Mouse (Mus musculus) embryonic facial prominence, embryonic 15.5 days (tissue): ENCODE measurements at regions not wholly inside any gene's neighbourhood (a gene's known extent, or its start where the extent isn't known, plus 50 kb on each side); places are given as distances from the start of the nearest gene placed in this dataset.

Source experiments
- ATAC-seq: fragments of 200-750 bp; cut with Nextera tagmentation; 2 replicates; pipeline ENCODE4 v1.8.0; 2017; ENCODE audit warnings: low read depth, moderate TSS enrichment; ENCODE audit not compliant: insufficient number of reproducible peaks, low FRiP score, low TSS enrichment
- H3K27ac ChIP-seq: fragments of 300-500 bp; sonication (generic); replicated peaks from 2 replicates; pipeline ENCODE4 v1.5.1; 2015; ENCODE audit warnings: mild to moderate bottlenecking, inconsistent platforms
- H3K27me3 ChIP-seq: fragments of 300-500 bp; sonication (generic); 2 replicates; pipeline ENCODE4 v1.6.1; 2015; ENCODE audit warnings: inconsistent platforms
- H3K36me3 ChIP-seq: fragments of 300-500 bp; sonication (generic); 2 replicates; pipeline ENCODE4 v1.6.1; 2015; ENCODE audit warnings: mild to moderate bottlenecking, inconsistent platforms
- H3K4me1 ChIP-seq: fragments of 300-500 bp; sonication (generic); 2 replicates; pipeline ENCODE4 v1.6.1; 2015; ENCODE audit warnings: inconsistent platforms
- H3K4me2 ChIP-seq: fragments of 300-500 bp; sonication (generic); replicated peaks from 2 replicates; pipeline ENCODE4 v1.6.1; 2015; ENCODE audit warnings: mild to moderate bottlenecking, inconsistent platforms
- H3K4me3 ChIP-seq: fragments of 300-500 bp; sonication (generic); replicated peaks from 2 replicates; pipeline ENCODE4 v1.5.1; 2015; ENCODE audit warnings: mild to moderate bottlenecking, inconsistent platforms
- H3K9ac ChIP-seq: fragments of 300-500 bp; sonication (generic); 2 replicates; pipeline ENCODE4 v1.6.1; 2015; ENCODE audit warnings: inconsistent platforms
- H3K9me3 ChIP-seq: fragments of 300-500 bp; sonication (generic); replicated peaks from 2 replicates; pipeline ENCODE4 v1.6.1; 2016; ENCODE audit warnings: inconsistent platforms
- WGBS: fragments of 180-500 bp; shearing (Covaris S2); methylation state at CpG from one replicate; pipeline ENCODE4 v1.1.7; 2015; 5-methylcytosine and 5-hydroxymethylcytosine counted together

GRCm38 (mm10) chr4:127558572-127558971 lies 200.6 kb upstream of the Gjb5 start:
- no peak overlapping the region for H3K9ac ChIP-seq
- no peak overlapping the region for H3K4me2 ChIP-seq
- ATAC-seq, result no peak
- WGBS, result 79% methylated on average over 7 of the region's 7 CpGs
- H3K4me1 ChIP-seq, result no peaks in the 10 kb centered on the region
- H3K4me3 ChIP-seq, result no peak overlapping the region
- H3K9me3 ChIP-seq, result no peaks in the 10 kb centered on the region
- H3K27me3 ChIP-seq, result no peaks in the 10 kb centered on the region
- H3K36me3 ChIP-seq, result no peaks in the 10 kb centered on the region
- H3K27ac ChIP-seq, result no peak overlapping the region

- Histone ChIP-seq H3K9me3 (no peaks in the 10 kb centered on the region), H3K27ac (no peak overlapping the region), H3K4me1 (peaks cover 5% of the 10 kb centered on the region), H3K9ac (no peak overlapping the region), H3K4me2 (no peak overlapping the region), H3K4me3 (no peak overlapping the region), H3K36me3 (no peaks in the 10 kb centered on the region), H3K27me3 (no peaks in the 10 kb centered on the region)
- ATAC-seq, result no peak
- WGBS, result 57% methylated on average over 12 of the region's 12 CpGs
Observed at GRCm38 (mm10) chr4:127552456-127553225, 194.7 kb upstream of the Gjb5 start.

- Histone ChIP-seq H3K9ac (no peak overlapping the region), H3K4me3 (peak overlapping the region; percentile 16)
- WGBS, result 29% methylated on average over 12 of the region's 12 CpGs
Observed at GRCm38 (mm10) chr4:127549581-127549980, 191.6 kb upstream of the Gjb5 start.

GRCm38 (mm10) chr4:127549018-127549417 lies 191.0 kb upstream of the Gjb5 start:
- Histone ChIP-seq H3K27me3 (no peaks in the 10 kb centered on the region), H3K4me1 (peaks cover 5% of the 10 kb centered on the region), H3K9ac (no peak overlapping the region), H3K4me2 (peak overlapping the region; percentile 38), H3K27ac (no peak overlapping the region), H3K4me3 (no peak overlapping the region), H3K9me3 (no peaks in the 10 kb centered on the region), H3K36me3 (no peaks in the 10 kb centered on the region)
- 51% methylated on average over 6 of the region's 6 CpGs for WGBS
- no peak for ATAC-seq

More at GRCm38 (mm10) chr4:127549581-127549980, 191.6 kb upstream of the Gjb5 start:
- Histone ChIP-seq H3K9me3 (no peaks in the 10 kb centered on the region), H3K4me1 (peaks cover 5% of the 10 kb centered on the region), H3K27ac (no peak overlapping the region), H3K36me3 (no peaks in the 10 kb centered on the region), H3K27me3 (no peaks in the 10 kb centered on the region), H3K4me2 (peak overlapping the region; percentile 38)
- ATAC-seq, result no peak

- H3K27ac ChIP-seq, result no peak overlapping the region
- no peak overlapping the region for H3K4me3 ChIP-seq
- no peak overlapping the region for H3K9ac ChIP-seq
- 79% methylated on average over 6 of the region's 6 CpGs for WGBS
- no peak overlapping the region for H3K4me2 ChIP-seq
- ATAC-seq, result no peak
- peaks cover 5% of the 10 kb centered on the region for H3K4me1 ChIP-seq
- H3K9me3 ChIP-seq, result no peaks in the 10 kb centered on the region
- H3K36me3 ChIP-seq, result no peaks in the 10 kb centered on the region
- no peaks in the 10 kb centered on the region for H3K27me3 ChIP-seq
Observed at GRCm38 (mm10) chr4:127545106-127545505, 187.1 kb upstream of the Gjb5 start.

- H3K27ac ChIP-seq, result no peak overlapping the region
- no peaks in the 10 kb centered on the region for H3K4me1 ChIP-seq
- no peak overlapping the region for H3K4me3 ChIP-seq
- H3K36me3 ChIP-seq, result no peaks in the 10 kb centered on the region
- H3K4me2 ChIP-seq, result no peak overlapping the region
- no peak overlapping the region for H3K9ac ChIP-seq
- H3K27me3 ChIP-seq, result no peaks in the 10 kb centered on the region
- ATAC-seq, result no peak
- WGBS, result 81% methylated on average over 2 of the region's 2 CpGs
- H3K9me3 ChIP-seq, result no peaks in the 10 kb centered on the region
Observed at GRCm38 (mm10) chr4:127543276-127543675, 185.3 kb upstream of the Gjb5 start.

GRCm38 (mm10) chr4:127542771-127543170 lies 184.8 kb upstream of the Gjb5 start:
- no peaks in the 10 kb centered on the region for H3K9me3 ChIP-seq
- H3K4me2 ChIP-seq, result no peak overlapping the region
- H3K27ac ChIP-seq, result no peak overlapping the region
- no peaks in the 10 kb centered on the region for H3K27me3 ChIP-seq
- WGBS, result 54% methylated on average over 4 of the region's 4 CpGs
- H3K9ac ChIP-seq, result no peak overlapping the region
- H3K4me1 ChIP-seq, result no peaks in the 10 kb centered on the region
- H3K36me3 ChIP-seq, result no peaks in the 10 kb centered on the region
- H3K4me3 ChIP-seq, result no peak overlapping the region
- ATAC-seq, result no peak

GRCm38 (mm10) chr4:127536952-127537351 lies 179.0 kb upstream of the Gjb5 start:
- whole genome bisulfite sequencing, result 46% methylated on average over 5 of the region's 5 CpGs
- H3K4me2 ChIP-seq, result no peak overlapping the region

GRCm38 (mm10) chr4:127535630-127536029 lies 177.6 kb upstream of the Gjb5 start:
- Histone ChIP-seq H3K4me3 (no peak overlapping the region), H3K27me3 (no peaks in the 10 kb centered on the region), H3K9me3 (no peaks in the 10 kb centered on the region), H3K4me1 (no peaks in the 10 kb centered on the region), H3K27ac (no peak overlapping the region), H3K9ac (no peak overlapping the region), H3K36me3 (no peaks in the 10 kb centered on the region), H3K4me2 (no peak overlapping the region)
- 85% methylated on average over 7 of the region's 7 CpGs for WGBS
- ATAC-seq, result no peak

More at GRCm38 (mm10) chr4:127536952-127537351, 179.0 kb upstream of the Gjb5 start:
- Histone ChIP-seq H3K27ac (no peak overlapping the region), H3K27me3 (no peaks in the 10 kb centered on the region), H3K9ac (no peak overlapping the region), H3K4me1 (no peaks in the 10 kb centered on the region), H3K9me3 (no peaks in the 10 kb centered on the region), H3K36me3 (no peaks in the 10 kb centered on the region), H3K4me3 (no peak overlapping the region)
- no peak for ATAC-seq

- Histone ChIP-seq H3K4me1 (no peaks in the 10 kb centered on the region), H3K4me2 (no peak overlapping the region), H3K9me3 (no peaks in the 10 kb centered on the region), H3K4me3 (no peak overlapping the region), H3K27ac (no peak overlapping the region), H3K27me3 (no peaks in the 10 kb centered on the region), H3K9ac (no peak overlapping the region), H3K36me3 (no peaks in the 10 kb centered on the region)
- WGBS, result 92% methylated on average over 3 of the region's 3 CpGs
- no peak for ATAC-seq
Observed at GRCm38 (mm10) chr4:127534411-127534810, 176.4 kb upstream of the Gjb5 start.

GRCm38 (mm10) chr4:127533726-127534125 lies 175.7 kb upstream of the Gjb5 start:
- Histone ChIP-seq H3K4me1 (no peaks in the 10 kb centered on the region), H3K27ac (no peak overlapping the region), H3K4me3 (no peak overlapping the region), H3K9me3 (no peaks in the 10 kb centered on the region), H3K27me3 (no peaks in the 10 kb centered on the region), H3K9ac (no peak overlapping the region), H3K36me3 (no peaks in the 10 kb centered on the region), H3K4me2 (no peak overlapping the region)
- no peak for ATAC-seq
- WGBS, result 55% methylated on average over 4 of the region's 4 CpGs

GRCm38 (mm10) chr4:127530779-127531178 lies 172.8 kb upstream of the Gjb5 start:
- no peak overlapping the region for H3K4me3 ChIP-seq
- no peak overlapping the region for H3K4me2 ChIP-seq
- H3K9ac ChIP-seq, result no peak overlapping the region
- H3K9me3 ChIP-seq, result no peaks in the 10 kb centered on the region
- ATAC-seq, result no peak
- no peaks in the 10 kb centered on the region for H3K4me1 ChIP-seq
- no peaks in the 10 kb centered on the region for H3K27me3 ChIP-seq
- WGBS, result 80% methylated on average over 11 of the region's 11 CpGs
- no peak overlapping the region for H3K27ac ChIP-seq
- H3K36me3 ChIP-seq, result no peaks in the 10 kb centered on the region
